Mouse (Mus musculus) MEL (cell line): ENCODE results near the gene Med24. TPM values are rescaled to one million over a fixed set of nuclear protein-coding genes. Genes with fewer than 3 reads are reported as not detected.

Experiments
- DNase-seq: peaks from one replicate; pipeline ENCODE4 v3.0.0; 2011; ENCODE audit warnings: low read depth, low spot score
- H3K27ac ChIP-seq: 2 replicates; pipeline ENCODE4 v1.5.1; 2012; ENCODE audit warnings: low read depth, mild to moderate bottlenecking, control low read depth, low read length, moderate library complexity; ENCODE audit not compliant: control insufficient read depth
- H3K27me3 ChIP-seq, 2 experiments: fragments of 150-350 bp in 1 of 2; sonication (generic) in 1 of 2; 2 replicates each; pipeline ENCODE4 v1.6.1; 2012; ENCODE audit warnings: low read length in 2 of 2, mild to moderate bottlenecking in 2 of 2, improper control_type of control experiment in 1 of 2, moderate library complexity in 1 of 2; ENCODE audit not compliant: insufficient read depth in 2 of 2, control insufficient read depth in 1 of 2
- H3K36me3 ChIP-seq, 2 experiments: 2 replicates each; pipeline ENCODE4 v1.6.1; 2012 to 2014; ENCODE audit warnings: low read length in 2 of 2, improper control_type of control experiment in 1 of 2, inconsistent platforms in 1 of 2, mild to moderate bottlenecking in 1 of 2; ENCODE audit not compliant: insufficient read depth in 2 of 2, control insufficient read depth in 1 of 2
- H3K4me1 ChIP-seq, 2 experiments: fragments of 150-350 bp in 1 of 2; sonication (generic) in 1 of 2; 2 replicates each; pipeline ENCODE4 v1.6.1; 2012; ENCODE audit warnings: low read length in 2 of 2, improper control_type of control experiment in 1 of 2, mild to moderate bottlenecking in 1 of 2; ENCODE audit not compliant: insufficient read depth in 2 of 2, control insufficient read depth in 1 of 2
- H3K4me3 ChIP-seq, 2 experiments: fragments of 150-350 bp in 1 of 2; sonication (generic) in 1 of 2; 2 replicates each; pipeline ENCODE4 v1.5.1; 2012; ENCODE audit warnings: low read depth in 2 of 2, low read length in 2 of 2, mild to moderate bottlenecking in 2 of 2, moderate library complexity in 2 of 2, control low read depth in 1 of 2, improper control_type of control experiment in 1 of 2; ENCODE audit not compliant: control insufficient read depth in 1 of 2, insufficient read depth in 1 of 2
- H3K79me2 ChIP-seq: 2 replicates; pipeline ENCODE4 v1.6.1; 2012; ENCODE audit warnings: mild to moderate bottlenecking, low read length, moderate library complexity; ENCODE audit not compliant: control insufficient read depth, poor library complexity, insufficient read depth
- H3K9ac ChIP-seq: 2 replicates; pipeline ENCODE4 v1.6.1; 2012; ENCODE audit warnings: low read depth, mild to moderate bottlenecking, control low read depth, low read length, moderate library complexity; ENCODE audit not compliant: control insufficient read depth, poor library complexity, severe bottlenecking
- H3K9me3 ChIP-seq: fragments of 150-350 bp; sonication (generic); replicated peaks from 2 replicates; pipeline ENCODE4 v1.6.1; 2012; ENCODE audit warnings: mild to moderate bottlenecking, low read length, improper control_type of control experiment, moderate library complexity; ENCODE audit not compliant: insufficient read depth
- CHD1 ChIP-seq: IDR thresholded peaks from 2 replicates; pipeline ENCODE4 v1.6.1; 2012; ENCODE audit warnings: low read depth, mild to moderate bottlenecking, inconsistent platforms, low read length, improper control_type of control experiment
- CTCF ChIP-seq, 3 experiments: IDR thresholded peaks in 2 of 3; conservative IDR thresholded peaks in 1 of 3; 2 replicates each; pipeline ENCODE4 v1.5.1; 2011 to 2012; ENCODE audit warnings: low read length in 3 of 3, low read depth in 2 of 3, mild to moderate bottlenecking in 2 of 3, improper control_type of control experiment in 1 of 3, inconsistent platforms in 1 of 3, mixed read lengths in 1 of 3, moderate library complexity in 1 of 3; ENCODE audit not compliant: control insufficient read depth in 1 of 3, insufficient read depth in 1 of 3, poor library complexity in 1 of 3, severe bottlenecking in 1 of 3
- E2F4 ChIP-seq: IDR thresholded peaks from 2 replicates; pipeline ENCODE4 v1.6.1; 2011; ENCODE audit warnings: low read depth, low read length, improper control_type of control experiment, borderline replicate concordance
- EP300 ChIP-seq, 2 experiments: IDR thresholded peaks; 2 replicates each; pipeline ENCODE4 v1.6.1; 2011; ENCODE audit warnings: improper control_type of control experiment in 2 of 2, low read length in 2 of 2, low read depth in 1 of 2, mild to moderate bottlenecking in 1 of 2
- GATA1 ChIP-seq: IDR thresholded peaks from 2 replicates; pipeline ENCODE4 v1.6.1; 2011; ENCODE audit warnings: low read depth, low read length, improper control_type of control experiment
- HCFC1 ChIP-seq: IDR thresholded peaks from 2 replicates; pipeline ENCODE4 v1.6.1; 2012; ENCODE audit warnings: low read depth, mild to moderate bottlenecking, inconsistent platforms, low read length, improper control_type of control experiment, moderate library complexity
- MAX ChIP-seq: IDR thresholded peaks from 2 replicates; pipeline ENCODE4 v1.6.1; 2011; ENCODE audit warnings: low read length, improper control_type of control experiment
- MEF2A ChIP-seq: IDR thresholded peaks from 2 replicates; pipeline ENCODE4 v1.6.1; 2014; ENCODE audit warnings: low read depth, mild to moderate bottlenecking, inconsistent platforms, low read length, improper control_type of control experiment; ENCODE audit not compliant: poor library complexity, insufficient replicate concordance, severe bottlenecking; ENCODE audit errors: extremely low read depth
- MYC ChIP-seq: IDR thresholded peaks from 2 replicates; pipeline ENCODE4 v1.6.1; 2011; ENCODE audit warnings: low read depth, mild to moderate bottlenecking, low read length, improper control_type of control experiment, moderate library complexity
- NRF1 ChIP-seq: IDR thresholded peaks from 2 replicates; pipeline ENCODE4 v1.6.1; 2014; ENCODE audit warnings: low read depth, mild to moderate bottlenecking, inconsistent platforms, low read length, improper control_type of control experiment, moderate library complexity; ENCODE audit not compliant: poor library complexity, insufficient read depth, severe bottlenecking
- POLR2A ChIP-seq, 2 experiments: IDR thresholded peaks; 2 replicates each; pipeline ENCODE4 v1.6.1; 2011 to 2012; ENCODE audit warnings: low read length in 2 of 2, mild to moderate bottlenecking in 2 of 2, control low read depth in 1 of 2, improper control_type of control experiment in 1 of 2, low read depth in 1 of 2, moderate library complexity in 1 of 2; ENCODE audit not compliant: control insufficient read depth in 1 of 2, insufficient read depth in 1 of 2, poor library complexity in 1 of 2
- POLR2AphosphoS2 ChIP-seq: IDR thresholded peaks from 2 replicates; pipeline ENCODE4 v1.6.1; 2011; ENCODE audit warnings: low read length, improper control_type of control experiment
- POLR2AphosphoS5 ChIP-seq: IDR thresholded peaks from 2 replicates; pipeline ENCODE4 v1.6.1; 2012; ENCODE audit warnings: low read depth, borderline replicate concordance, mild to moderate bottlenecking, inconsistent platforms, low read length, moderate library complexity, mixed read lengths
- RAD21 ChIP-seq: IDR thresholded peaks from 2 replicates; pipeline ENCODE4 v1.6.1; 2011; ENCODE audit warnings: mild to moderate bottlenecking, low read depth, low read length, improper control_type of control experiment
- SMC3 ChIP-seq: IDR thresholded peaks from 2 replicates; pipeline ENCODE4 v1.6.1; 2011; ENCODE audit warnings: low read depth, low read length, improper control_type of control experiment
- USF1 ChIP-seq: IDR thresholded peaks from 2 replicates; pipeline ENCODE4 v1.6.1; 2014; ENCODE audit warnings: low read depth, mild to moderate bottlenecking, inconsistent platforms, low read length, improper control_type of control experiment, moderate library complexity
- USF2 ChIP-seq, 2 experiments: IDR thresholded peaks; 2 replicates each; pipeline ENCODE4 v1.6.1; 2011 to 2012; ENCODE audit warnings: improper control_type of control experiment in 2 of 2, low read length in 2 of 2, borderline replicate concordance in 1 of 2, inconsistent platforms in 1 of 2, low read depth in 1 of 2, mild to moderate bottlenecking in 1 of 2; ENCODE audit not compliant: insufficient read depth in 1 of 2
- polyA plus RNA-seq, 2 experiments: library from polyadenylated mRNA; stranded (reverse) in 1 of 2; unstranded in 1 of 2; fragments of >175 nt in 1 of 2; fragments of >200 nt in 1 of 2; gene quantifications; 2 replicates each; pipeline versions ENCODE4 v1.2.1 to v1.2.4; 2012; ENCODE audit warnings: low replicate concordance in 2 of 2, low read depth in 1 of 2; ENCODE audit not compliant: insufficient read length in 2 of 2, insufficient read depth in 1 of 2, missing spikeins in 1 of 2
- total RNA-seq: library from RNA; depleted of rRNA; stranded (reverse); fragments of 300-350 nt; gene quantifications from 2 replicates; pipeline ENCODE4 v1.2.3, GENCODE M21; 2012

The Med24 gene
- total and polyA plus RNA-seq, 3 experiments: 37.5 to 89.8 TPM; not detected in 1

- TF ChIP-seq GATA1: no peak
Observed at GRCm38 (mm10) chr11:98734020-98734419, 4.8 kb upstream of the Med24 start (continued).

DNA sequence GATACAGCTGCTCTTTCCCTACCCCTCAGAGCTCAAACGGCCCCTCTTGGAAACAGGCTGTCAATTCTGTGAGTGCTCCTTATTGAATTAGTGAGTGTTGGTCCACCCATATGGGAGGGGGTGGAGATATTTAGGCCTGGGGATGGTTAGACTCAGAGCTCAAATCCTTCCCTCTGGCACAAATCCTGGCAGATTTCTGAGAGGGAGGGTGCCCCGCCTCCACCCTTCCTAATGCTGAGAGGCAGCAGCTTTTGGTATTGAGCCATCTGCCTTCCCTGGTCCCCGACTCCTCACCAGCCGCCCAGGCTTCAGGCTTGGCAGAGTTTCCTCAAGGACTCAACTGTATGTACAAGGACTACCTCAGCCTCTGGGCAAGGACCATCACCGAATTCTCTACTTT, 1.9 kb upstream of the Med24 start:
- peaks cover 1% of the 10 kb centered on the region; the same call in 1 of the 2 replicates for H3K79me2 ChIP-seq
- H3K27ac ChIP-seq: no peak overlapping the region
- H3K36me3 ChIP-seq: peaks cover 0 to 9% of the 10 kb centered on the region in 2 experiments; a peak in 2 of 4 replicates
- no peak overlapping the region for H3K9ac ChIP-seq
- DNase-seq: no peak
- H3K4me3 ChIP-seq: no peak overlapping the region
- no peak for TF ChIP-seq HCFC1
- TF ChIP-seq EP300 (IDR thresholded peaks at IDR 0.05; ENCODE audit: low read depth in 1 of 2, low read length in 2 of 2): no peak
- no peak for TF ChIP-seq POLR2A (IDR thresholded peaks at IDR 0.05; ENCODE audit: control insufficient read depth in 1 of 2, insufficient read depth in 1 of 2, low read depth in 1 of 2, low read length in 2 of 2, poor library complexity in 1 of 2)
- no peak for TF ChIP-seq CTCF (IDR thresholded peaks at IDR 0.05 in 2 of 3, conservative IDR thresholded peaks at IDR 0.05 in 1 of 3; ENCODE audit: control insufficient read depth in 1 of 3, insufficient read depth in 1 of 3, low read depth in 2 of 3, low read length in 3 of 3, poor library complexity in 1 of 3, severe bottlenecking in 1 of 3)
- no peak for TF ChIP-seq RAD21
- TF ChIP-seq MEF2A: no peak
- TF ChIP-seq CHD1: no peak
- TF ChIP-seq MYC: no peak
- TF ChIP-seq, all 39 proteins: peak for 0
- Histone ChIP-seq H3K4me1 (peaks cover 3 to 9% of the 10 kb centered on the region in 2 experiments; a peak in 2 of 4 replicates), H3K27me3 (peaks cover 0 to 3% of the 10 kb centered on the region in 2 experiments; a peak in 1 of 4 replicates), H3K9me3 (no peaks in the 10 kb centered on the region)

GRCm38 (mm10) chr11:98730727-98731126, 1.5 kb upstream of the Med24 start:
- Histone ChIP-seq H3K36me3 (peaks cover 0 to 9% of the 10 kb centered on the region in 2 experiments; a peak in 2 of 4 replicates), H3K79me2 (peaks cover 1% of the 10 kb centered on the region; the same call in 1 of the 2 replicates), H3K9ac (no peak overlapping the region), H3K27me3 (peaks cover 0 to 3% of the 10 kb centered on the region in 2 experiments; a peak in 1 of 4 replicates), H3K4me3 (no peak overlapping the region), H3K9me3 (no peaks in the 10 kb centered on the region), H3K4me1 (peaks cover 3 to 9% of the 10 kb centered on the region in 2 experiments; a peak in 2 of 4 replicates), H3K27ac (no peak overlapping the region)
- DNase-seq: no peak
- TF ChIP-seq EP300 (IDR thresholded peaks at IDR 0.05; ENCODE audit: low read depth in 1 of 2, low read length in 2 of 2) (no peak), NRF1 (no peak), USF1 (no peak), E2F4 (no peak), USF2 (IDR thresholded peaks at IDR 0.05; ENCODE audit: borderline replicate concordance in 1 of 2, insufficient read depth in 1 of 2, low read depth in 1 of 2, low read length in 2 of 2) (no peak), POLR2AphosphoS5 (no peak), POLR2AphosphoS2 (no peak), MYC (no peak), POLR2A (IDR thresholded peaks at IDR 0.05; ENCODE audit: control insufficient read depth in 1 of 2, insufficient read depth in 1 of 2, low read depth in 1 of 2, low read length in 2 of 2, poor library complexity in 1 of 2) (no peak), SMC3 (no peak), MAX (no peak)
